Mouse (Mus musculus) activated CD4-positive, CD25-positive, alpha-beta regulatory T cell (primary cell): ENCODE measurements around the gene Omd. TPM values are rescaled to one million over a fixed set of nuclear protein-coding genes. Genes with fewer than 3 reads are reported as not detected.

Source experiments
- polyA plus RNA-seq, 2 experiments: library from polyadenylated mRNA; unstranded; fragments of 100-300 nt; shearing (Covaris generic); gene quantifications; one replicate each; pipeline ENCODE4 v1.2.1; 2017

Gene Omd
- polyA plus RNA-seq: under 1 TPM; 0.36 TPM

GRCm38 (mm10) chr13:49581541-49582530 is at the start of gene Omd:
TSS of gene Omd (plus strand) at chr13:49582462.

GRCm38 (mm10) chr13:49544279-49544678 is 38.0 kb upstream of the Omd start, which contains the start of gene Aspn:
TSS of gene Aspn (plus strand) at chr13:49544443.

GRCm38 (mm10) chr13:49607714-49608113 is 25.5 kb downstream of the Omd start, which contains the start of gene Ogn:
TSS of gene Ogn (plus strand) at chr13:49608046.

Other genes starting within 250 kb of the Omd start
- 10 to 100 TPM; 17.3 to 24.3 TPM for gene Bicd2, start 240.9 kb upstream of the Omd start, polyA plus RNA-seq
- gene Ippk, start 161.2 kb upstream of the Omd start, polyA plus RNA-seq: 10 to 100 TPM in 1 of 2 experiments, 1 to 10 TPM in 1; 8.3 to 11.4 TPM
- gene Tes3-ps, start 89.1 kb upstream of the Omd start, polyA plus RNA-seq: 1 to 10 TPM; 3.5 to 5.2 TPM
- gene Ecm2, start 77.7 kb upstream of the Omd start, polyA plus RNA-seq: under 1 TPM; 0.07 to 0.27 TPM
- under 1 TPM; 0.07 to 0.12 TPM for gene Aspn, start 38.0 kb upstream of the Omd start, polyA plus RNA-seq
- under 1 TPM in 1 of 2 experiments, not detected in 1; 0.17 TPM for gene Ogn, start 25.6 kb downstream of the Omd start, polyA plus RNA-seq
- 1 to 10 TPM; 2.6 to 3.7 TPM for gene Cenpp, start 70.3 kb downstream of the Omd start, polyA plus RNA-seq
- 10 to 100 TPM; 29.4 to 37.2 TPM for gene Nol8, start 70.6 kb downstream of the Omd start, polyA plus RNA-seq
- gene Iars, start 99.6 kb downstream of the Omd start, polyA plus RNA-seq: 10 to 100 TPM; 34.7 to 35.3 TPM
- not detected for gene Gm30302, start 216.5 kb downstream of the Omd start, polyA plus RNA-seq